Mouse (Mus musculus): ENCODE measurements around the gene Nbl1. TPM values are rescaled to one million over a fixed set of nuclear protein-coding genes. Genes with fewer than 3 reads are reported as not detected.

Nbl1 gene
- total and polyA plus RNA-seq, 3 experiments = 0.89 to 2.0 (median 1.5) TPM

GRCm38 (mm10) chr4:139055336-139055735 is 37.5 kb downstream of the Nbl1 start:
- dilution Hi-C loops (cut with MboI; ENCODE audit: extremely low pct_ligation_motif_present, extremely low pct_unique_long_range_greater_than_20kb, low sequenced_read_pairs) (no loop called here), in situ Hi-C loops (cut with MboI; ENCODE audit: low pct_ligation_motif_present, low pct_unique_long_range_greater_than_20kb, low sequenced_read_pairs) (no loop called here)
- no peak overlapping the region for H3K4me3 ChIP-seq (replicated peaks in 1 of 3; ENCODE audit: low read depth in 2 of 3, low read length in 2 of 3, poor library complexity in 1 of 3)
- no peak overlapping the region for H3K9ac ChIP-seq (ENCODE audit: insufficient read depth, low read depth)
- peaks cover 8 to 70% of the 10 kb centered on the region in 2 experiments for H3K36me3 ChIP-seq (replicated peaks in 1 of 2; ENCODE audit: control insufficient read depth in 1 of 2, insufficient read depth in 1 of 2, low read length in 1 of 2)
- no peak for DNase-seq (ENCODE audit: extremely low read depth)
- no peak overlapping the region for H3K4me2 ChIP-seq (ENCODE audit: insufficient read depth, low read depth, poor library complexity, severe bottlenecking)
- H3K27me3 ChIP-seq (replicated peaks) = no peaks in the 10 kb centered on the region
- H3K79me2 ChIP-seq (replicated peaks; ENCODE audit: control insufficient read depth, extremely low read depth, insufficient read depth, poor library complexity, severe bottlenecking) = no peaks in the 10 kb centered on the region
- no peaks in the 10 kb centered on the region for H3K9me3 ChIP-seq (replicated peaks; ENCODE audit: low read length)
- no peaks in the 10 kb centered on the region for H3K4me1 ChIP-seq (ENCODE audit: control insufficient read depth in 1 of 2, insufficient read depth in 2 of 2)
- no peak overlapping the region for H3K27ac ChIP-seq (ENCODE audit: insufficient read depth, low read depth)
- no peak for TF ChIP-seq USF2 (conservative IDR thresholded peaks at IDR 0.05; ENCODE audit: low read depth, low read length)
- no peak for TF ChIP-seq ETS1 (conservative IDR thresholded peaks at IDR 0.05; ENCODE audit: low read depth, low read length)
- TF ChIP-seq ZKSCAN1 (IDR thresholded peaks at IDR 0.05; ENCODE audit: borderline replicate concordance, low read depth, low read length) = no peak
- TF ChIP-seq RAD21 (IDR thresholded peaks at IDR 0.05; ENCODE audit: low read depth, low read length) = no peak
- no peak for TF ChIP-seq POLR2AphosphoS2 (IDR thresholded peaks at IDR 0.05; ENCODE audit: low read depth, low read length)
- no peak for TF ChIP-seq NELFE (IDR thresholded peaks at IDR 0.05; ENCODE audit: low read depth, low read length)

- dilution Hi-C loops (cut with MboI; ENCODE audit: extremely low pct_ligation_motif_present, extremely low pct_unique_long_range_greater_than_20kb, low sequenced_read_pairs) (no loop called here), in situ Hi-C loops (cut with MboI; ENCODE audit: low pct_ligation_motif_present, low pct_unique_long_range_greater_than_20kb, low sequenced_read_pairs) (no loop called here)
- no peak overlapping the region for H3K9ac ChIP-seq (ENCODE audit: insufficient read depth, low read depth)
- no peaks in the 10 kb centered on the region for H3K27me3 ChIP-seq (replicated peaks)
- H3K4me2 ChIP-seq (ENCODE audit: insufficient read depth, low read depth, poor library complexity, severe bottlenecking) = no peak overlapping the region
- no peaks in the 10 kb centered on the region for H3K79me2 ChIP-seq (replicated peaks; ENCODE audit: control insufficient read depth, extremely low read depth, insufficient read depth, poor library complexity, severe bottlenecking)
- peaks cover 8 to 72% of the 10 kb centered on the region in 2 experiments for H3K36me3 ChIP-seq (replicated peaks in 1 of 2; ENCODE audit: control insufficient read depth in 1 of 2, insufficient read depth in 1 of 2, low read length in 1 of 2)
- no peaks in the 10 kb centered on the region for H3K4me1 ChIP-seq (ENCODE audit: control insufficient read depth in 1 of 2, insufficient read depth in 2 of 2)
- TF ChIP-seq RAD21 (IDR thresholded peaks at IDR 0.05; ENCODE audit: low read depth, low read length) (no peak), MXI1 (IDR thresholded peaks at IDR 0.05; ENCODE audit: low read depth, low read length) (no peak), CTCF (conservative IDR thresholded peaks at IDR 0.05 in 1 of 2, IDR thresholded peaks at IDR 0.05 in 1 of 2; ENCODE audit: low read depth in 2 of 2, low read length in 2 of 2) (no peak), TCF12 (IDR thresholded peaks at IDR 0.05; ENCODE audit: low read depth, low read length) (no peak), JUND (conservative IDR thresholded peaks at IDR 0.05; ENCODE audit: low read depth, low read length) (no peak), MAX (IDR thresholded peaks at IDR 0.05; ENCODE audit: low read length) (no peak), MYC (IDR thresholded peaks at IDR 0.05; ENCODE audit: low read depth, low read length) (no peak), POLR2A (IDR thresholded peaks at IDR 0.05; ENCODE audit: low read depth, low read length) (no peak)
- no peak for DNase-seq (ENCODE audit: extremely low read depth)
- H3K9me3 ChIP-seq (replicated peaks; ENCODE audit: low read length) = no peaks in the 10 kb centered on the region
- H3K27ac ChIP-seq (ENCODE audit: insufficient read depth, low read depth) = no peak overlapping the region
- H3K4me3 ChIP-seq (replicated peaks in 1 of 3; ENCODE audit: low read depth in 2 of 3, low read length in 2 of 3, poor library complexity in 1 of 3) = no peak overlapping the region
Observed at GRCm38 (mm10) chr4:139054300-139054923, 38.4 kb downstream of the Nbl1 start.

GRCm38 (mm10) chr4:139053391-139053790 is 39.4 kb downstream of the Nbl1 start:
- TF ChIP-seq NELFE (IDR thresholded peaks at IDR 0.05; ENCODE audit: low read depth, low read length) = no peak
- TF ChIP-seq ELF1 (IDR thresholded peaks at IDR 0.05; ENCODE audit: low read depth, low read length) = no peak
- TF ChIP-seq JUND (conservative IDR thresholded peaks at IDR 0.05; ENCODE audit: low read depth, low read length) = no peak
- TF ChIP-seq ZKSCAN1 (IDR thresholded peaks at IDR 0.05; ENCODE audit: borderline replicate concordance, low read depth, low read length) = no peak
- no peak for TF ChIP-seq JUN (IDR thresholded peaks at IDR 0.05; ENCODE audit: insufficient read depth, low read depth, low read length)
- TF ChIP-seq MXI1 (IDR thresholded peaks at IDR 0.05; ENCODE audit: low read depth, low read length) = no peak
- TF ChIP-seq ZC3H11A (IDR thresholded peaks at IDR 0.05; ENCODE audit: low read depth, low read length) = no peak
- no peak for TF ChIP-seq POLR2AphosphoS2 (IDR thresholded peaks at IDR 0.05; ENCODE audit: low read depth, low read length)
- TF ChIP-seq USF2 (conservative IDR thresholded peaks at IDR 0.05; ENCODE audit: low read depth, low read length) = no peak
- no peak for TF ChIP-seq KAT2A (IDR thresholded peaks at IDR 0.05; ENCODE audit: insufficient replicate concordance, low read length)
- TF ChIP-seq IRF4 (IDR thresholded peaks at IDR 0.05; ENCODE audit: low read depth, low read length) = no peak
- no peak for TF ChIP-seq UBTF (IDR thresholded peaks at IDR 0.05; ENCODE audit: low read depth, low read length)
- TF ChIP-seq MEF2A (IDR thresholded peaks at IDR 0.05; ENCODE audit: borderline replicate concordance, low read depth, low read length) = no peak
- TF ChIP-seq ETS1 (conservative IDR thresholded peaks at IDR 0.05; ENCODE audit: low read depth, low read length) = no peak
- no peak for TF ChIP-seq TCF12 (IDR thresholded peaks at IDR 0.05; ENCODE audit: low read depth, low read length)
- dilution Hi-C loops (cut with MboI; ENCODE audit: extremely low pct_ligation_motif_present, extremely low pct_unique_long_range_greater_than_20kb, low sequenced_read_pairs) = no loop called here
- no peak overlapping the region for H3K4me2 ChIP-seq (ENCODE audit: insufficient read depth, low read depth, poor library complexity, severe bottlenecking)
- peaks cover 8 to 68% of the 10 kb centered on the region in 2 experiments for H3K36me3 ChIP-seq (replicated peaks in 1 of 2; ENCODE audit: control insufficient read depth in 1 of 2, insufficient read depth in 1 of 2, low read length in 1 of 2)
- in situ Hi-C loops (cut with MboI; ENCODE audit: low pct_ligation_motif_present, low pct_unique_long_range_greater_than_20kb, low sequenced_read_pairs) = no loop called here
- no peaks in the 10 kb centered on the region for H3K27me3 ChIP-seq (replicated peaks)
- no peaks in the 10 kb centered on the region for H3K9me3 ChIP-seq (replicated peaks; ENCODE audit: low read length)
- no peak overlapping the region for H3K27ac ChIP-seq (ENCODE audit: insufficient read depth, low read depth)
- H3K4me1 ChIP-seq (ENCODE audit: control insufficient read depth in 1 of 2, insufficient read depth in 2 of 2) = no peaks in the 10 kb centered on the region
- H3K79me2 ChIP-seq (replicated peaks; ENCODE audit: control insufficient read depth, extremely low read depth, insufficient read depth, poor library complexity, severe bottlenecking) = no peaks in the 10 kb centered on the region
- no peak overlapping the region for H3K9ac ChIP-seq (ENCODE audit: insufficient read depth, low read depth)
- no peak for DNase-seq (ENCODE audit: extremely low read depth)
- no peak overlapping the region for H3K4me3 ChIP-seq (replicated peaks in 1 of 3; ENCODE audit: low read depth in 2 of 3, low read length in 2 of 3, poor library complexity in 1 of 3)
